ENCODE assay signal across 26 mouse cellular contexts in genomic region chr13:38419781-38420180, GRCm38 (mm10).
DNase-seq lines count a peak whose midpoint lies in the region; ATAC-seq and TF ChIP-seq lines count a peak whose summit lies in the region.
"Had no signal": no experiment of that assay in that cellular context is flagged by ENCODE, and none has a peak within 500 bp of the region (broad histone marks: within the 10 kb centered on the region; RNA-seq: fewer than 3 reads in every experiment).

No protein-coding gene starts in this region.

- no peak overlapping the region for H3K27ac ChIP-seq in gastrocnemius, adult 2 months
- H3K27ac ChIP-seq in kidney, adult 2 months (ENCODE audit: insufficient read depth, low read depth, low read length) = peak overlapping the region; percentile 35; the same call in 1 of the 2 replicates
- no peak overlapping the region for H3K27ac ChIP-seq in kidney, embryonic 14.5 days (ENCODE audit: low read depth, low read length)
- H3K27ac ChIP-seq: embryonic facial prominence, embryonic 12.5 days; embryonic facial prominence, embryonic 15.5 days; heart, adult 2 months; heart, embryonic 15.5 days; hindbrain, embryonic 10.5 days; hindbrain, embryonic 13.5 days had no signal

- no peak overlapping the region for H3K4me3 ChIP-seq in gastrocnemius, adult 2 months
- no peak overlapping the region for H3K4me3 ChIP-seq in kidney, adult 2 months (ENCODE audit: insufficient read depth, low read depth, low read length)
- H3K4me3 ChIP-seq in kidney, embryonic 14.5 days (ENCODE audit: low read length) = no peak overlapping the region
- H3K4me3 ChIP-seq: embryonic facial prominence, embryonic 12.5 days; embryonic facial prominence, embryonic 15.5 days; heart, adult 2 months; heart, embryonic 12.5 days; heart, embryonic 15.5 days; hindbrain, embryonic 10.5 days; hindbrain, embryonic 13.5 days had no signal

- no peaks in the 10 kb centered on the region for H3K36me3 ChIP-seq in kidney, adult 2 months (ENCODE audit: control insufficient read depth, insufficient read depth, low read length)
- H3K36me3 ChIP-seq in kidney, embryonic 14.5 days (ENCODE audit: control insufficient read depth, insufficient read depth, low read length) = no peaks in the 10 kb centered on the region
- H3K36me3 ChIP-seq: embryonic facial prominence, embryonic 12.5 days; embryonic facial prominence, embryonic 15.5 days; heart, embryonic 12.5 days; heart, embryonic 15.5 days; hindbrain, embryonic 10.5 days; hindbrain, embryonic 13.5 days had no signal

- 52% methylated on average over 7 of the region's 7 CpGs for WGBS in kidney, adult 2 months
- WGBS in kidney, embryonic 14.5 days = 87% methylated on average over 7 of the region's 7 CpGs

- H3K9me3 ChIP-seq in kidney, embryonic 14.5 days (ENCODE audit: control insufficient read depth, low read length) = no peaks in the 10 kb centered on the region
- H3K9me3 ChIP-seq: embryonic facial prominence, embryonic 12.5 days; embryonic facial prominence, embryonic 15.5 days; heart, embryonic 12.5 days; heart, embryonic 15.5 days; hindbrain, embryonic 10.5 days; hindbrain, embryonic 13.5 days had no signal

- H3K4me1 ChIP-seq in kidney, adult 2 months (ENCODE audit: control insufficient read depth, insufficient read depth, low read length) = peaks cover 3% of the 10 kb centered on the region; the same call in 1 of the 2 replicates
- H3K4me1 ChIP-seq in kidney, embryonic 14.5 days (ENCODE audit: control insufficient read depth, insufficient read depth, low read length) = no peaks in the 10 kb centered on the region
- H3K4me1 ChIP-seq: embryonic facial prominence, embryonic 12.5 days; embryonic facial prominence, embryonic 15.5 days; heart, embryonic 15.5 days; hindbrain, embryonic 10.5 days; hindbrain, embryonic 13.5 days had no signal

- no peaks in the 10 kb centered on the region for H3K27me3 ChIP-seq in kidney, adult 2 months (replicated peaks; ENCODE audit: control insufficient read depth, insufficient read depth, low read length)
- no peaks in the 10 kb centered on the region for H3K27me3 ChIP-seq in kidney, embryonic 14.5 days (ENCODE audit: control insufficient read depth, insufficient read depth, low read length)
- H3K27me3 ChIP-seq: embryonic facial prominence, embryonic 12.5 days; embryonic facial prominence, embryonic 15.5 days; heart, embryonic 12.5 days; heart, embryonic 15.5 days; hindbrain, embryonic 13.5 days had no signal

- TF ChIP-seq POLR2A in kidney, adult 2 months (IDR thresholded peaks at IDR 0.05; ENCODE audit: low read depth, low read length) = no peak

- DNase-seq in gastrocnemius, adult 18-20 months (ENCODE audit: low spot score) = peak; percentile 21
- no peak for DNase-seq in gastrocnemius, adult 2 months
- DNase-seq in kidney, adult 2 months = peak; percentile 62
- peak; percentile 43 to 44 for DNase-seq in kidney, postnatal 36 days
- no peak for DNase-seq in kidney, postnatal 25 days
- DNase-seq: adrenal gland, adult 2 months; adrenal gland, postnatal 14 days; cerebellum, adult 11 months; cerebellum, adult 2 months; cerebellum, adult 9-11 months; cerebellum, postnatal 25 days; forebrain, postnatal 0 days; gastrocnemius, postnatal 10 days; gastrocnemius, postnatal 36 days; heart, adult 2 months; heart, postnatal 10 days; heart, postnatal 36 days had no signal

- H3K4me2 ChIP-seq in kidney, embryonic 14.5 days (replicated peaks; ENCODE audit: low read depth, low read length) = no peak overlapping the region
- H3K4me2 ChIP-seq: embryonic facial prominence, embryonic 12.5 days; embryonic facial prominence, embryonic 15.5 days; heart, embryonic 12.5 days; heart, embryonic 15.5 days; hindbrain, embryonic 13.5 days had no signal

- intact Hi-C loops in gastrocnemius, adult 2 months (cut with DNase I) = no loop called here

- no peak for TF ChIP-seq CTCF in gastrocnemius, adult 2 months (IDR thresholded peaks at IDR 0.05)
- TF ChIP-seq CTCF in kidney, adult 2 months (conservative IDR thresholded peaks at IDR 0.05; ENCODE audit: insufficient read depth, insufficient read length, low read depth, low read length) = no peak

- no peak for ATAC-seq in kidney, embryonic 14.5 days (ENCODE audit: low FRiP score, low TSS enrichment)
- ATAC-seq: forebrain, embryonic 14.5 days; forebrain, postnatal 0 days; hindbrain, embryonic 16.5 days had no signal

- H3K9ac ChIP-seq in kidney, embryonic 14.5 days (ENCODE audit: low read depth, low read length) = no peak overlapping the region
- H3K9ac ChIP-seq: embryonic facial prominence, embryonic 12.5 days; embryonic facial prominence, embryonic 15.5 days; forebrain, postnatal 0 days; heart, embryonic 12.5 days; heart, embryonic 15.5 days; hindbrain, embryonic 13.5 days had no signal

Comparison
In these comparisons a context has a peak if more than half of its experiments do, and no peak if none do; other contexts are left out.
1. DNase-seq: peak in gastrocnemius, adult 18-20 months (single experiment), kidney, adult 2 months (single experiment) and kidney, postnatal 36 days (2 of 2); none in gastrocnemius, adult 2 months (single experiment) and kidney, postnatal 25 days (0 of 2).